Mouse (Mus musculus) G1E (cell line): Measurements from ENCODE around the gene Nyx.

Experiments
- CTCF ChIP-seq: IDR thresholded peaks from 2 replicates; pipeline ENCODE4 v1.5.1; 2012; ENCODE audit warnings: low read depth, low read length, inconsistent platforms, mixed read lengths
- GATA1 ChIP-seq: IDR thresholded peaks from 2 replicates; pipeline ENCODE4 v1.6.1; 2012; ENCODE audit warnings: borderline replicate concordance, low read length, inconsistent platforms, mixed read lengths
- GATA2 ChIP-seq: IDR thresholded peaks from 2 replicates; pipeline ENCODE4 v1.6.1; 2012; ENCODE audit warnings: low read depth, low read length, inconsistent platforms, borderline replicate concordance
- POLR2AphosphoS5 ChIP-seq: IDR thresholded peaks from 2 replicates; pipeline ENCODE4 v1.6.1; 2012; ENCODE audit warnings: low read depth, low read length, inconsistent platforms; ENCODE audit not compliant: insufficient replicate concordance
- TAL1 ChIP-seq: conservative IDR thresholded peaks from 2 replicates; pipeline ENCODE4 v1.6.1; 2012; ENCODE audit warnings: low read depth, low read length, inconsistent platforms, mixed read lengths

GRCm38 (mm10) chrX:13475382-13475781 lies 9.5 kb downstream of the Nyx start:
- TF ChIP-seq CTCF, result no peak
- no peak for TF ChIP-seq GATA1
- no peak for TF ChIP-seq GATA2
- no peak for TF ChIP-seq POLR2AphosphoS5
- TF ChIP-seq TAL1, result no peak
